Mouse (Mus musculus) natural killer cell, adult 2 months (primary cell): ENCODE results near the gene Nudt19.
"Not testable (repeated sequence)": the region's sequence is repeated elsewhere in the genome, so short reads cannot be mapped to it uniquely, and the experiment has no call there.

Source experiments
- DNase-seq, 2 experiments: peaks; one replicate each; pipeline ENCODE4 v3.0.0; 2022; ENCODE audit warnings: low spot score in 2 of 2

The Nudt19 gene

GRCm38 (mm10) chr7:35556205-35556603, at the start of gene Nudt19:
Nudt19 (minus strand) TSS chr7:35556304.
- DNase-seq, result no peak

DNA sequence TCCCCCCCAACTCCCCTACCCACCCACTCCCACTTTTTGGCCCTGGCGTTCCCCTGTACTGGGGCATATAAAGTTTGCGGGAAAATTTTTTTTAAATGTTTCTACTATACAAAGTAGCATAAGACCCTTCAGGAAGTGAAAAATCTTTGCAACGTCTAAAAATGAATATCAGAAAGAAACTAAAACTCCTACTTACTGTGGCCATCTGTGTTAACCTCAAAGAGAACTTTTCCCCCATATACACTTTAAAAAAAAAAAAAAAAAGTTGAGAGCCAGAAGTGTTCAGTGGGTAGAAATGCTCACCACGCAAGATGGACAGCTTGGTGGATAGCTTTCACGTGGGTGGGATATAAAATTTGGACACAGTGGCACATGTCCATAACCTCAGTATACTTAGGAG, 46.7 kb upstream of the Nudt19 start:
- no peak for DNase-seq

DNA sequence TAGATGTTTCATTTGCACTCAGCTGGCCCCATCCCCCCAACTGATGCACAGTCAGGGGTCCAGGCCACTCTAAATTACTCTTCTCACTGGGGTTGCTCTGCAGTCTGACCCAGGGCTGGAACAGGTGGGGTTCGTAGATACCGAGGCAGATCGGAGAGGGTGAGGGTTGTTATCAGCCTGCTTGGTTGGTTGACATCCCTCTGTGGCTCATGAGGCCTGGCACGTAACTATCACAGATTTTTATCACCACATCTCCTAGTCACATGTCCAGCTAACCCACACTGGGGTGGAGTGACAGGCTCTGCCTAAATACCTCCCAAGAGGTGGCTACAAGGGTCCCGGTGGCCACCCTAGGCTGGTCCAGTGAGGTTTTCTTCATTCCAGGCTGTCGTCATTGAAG, 45.0 kb upstream of the Nudt19 start:
- DNase-seq, result no peak

DNA sequence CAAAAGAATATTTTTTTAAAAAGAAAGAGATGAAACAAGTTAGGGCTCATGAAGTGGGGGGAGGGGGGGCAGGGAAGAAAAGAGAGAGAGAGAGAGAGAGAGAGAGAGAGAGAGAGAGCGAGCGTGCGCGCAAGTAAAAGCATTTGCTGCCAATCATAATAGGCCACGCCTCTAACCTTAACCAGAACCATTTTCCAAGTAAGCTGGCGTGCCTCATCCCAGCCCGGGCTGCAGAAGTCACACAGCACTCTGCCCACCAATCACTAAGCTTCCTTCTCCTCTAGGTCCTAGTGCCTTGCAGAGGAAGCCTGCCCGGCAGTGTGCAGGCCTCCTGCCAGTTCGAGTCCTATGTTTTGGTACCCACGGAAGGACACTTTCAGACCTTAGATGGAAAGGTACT, 43.9 kb upstream of the Nudt19 start:
- DNase-seq, result no peak

GRCm38 (mm10) chr7:35599492-35599891, 43.4 kb upstream of the Nudt19 start:
- DNase-seq, result no peak

DNA sequence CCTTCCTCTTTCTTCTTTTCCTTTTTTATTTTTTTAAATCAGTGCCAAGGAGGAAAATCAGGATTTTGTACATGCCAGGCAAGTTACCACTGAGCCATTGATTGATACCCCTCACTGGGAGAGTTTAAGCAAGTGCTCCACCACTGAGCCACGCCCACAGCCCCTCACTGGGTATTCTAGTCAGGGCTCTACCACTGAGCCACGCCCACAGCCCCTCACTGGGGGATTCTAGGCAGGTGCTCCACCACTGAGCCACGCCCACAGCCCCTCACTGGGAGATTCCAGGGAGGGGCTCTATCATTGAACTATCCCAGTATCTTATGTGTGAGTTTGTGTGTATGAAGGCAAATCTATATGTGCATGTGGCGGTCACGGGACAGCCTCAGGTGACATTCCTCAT, 38.2 kb upstream of the Nudt19 start:
- no peak for DNase-seq

GRCm38 (mm10) chr7:35590731-35591191, 34.7 kb upstream of the Nudt19 start:
- no peak for DNase-seq

- no peak for DNase-seq
These were observed 33.4 kb upstream of the Nudt19 start for GRCm38 (mm10) chr7:35589485-35589884.

- DNase-seq, result no peak
These were observed 32.8 kb upstream of the Nudt19 start for GRCm38 (mm10) chr7:35588680-35589428.

DNA sequence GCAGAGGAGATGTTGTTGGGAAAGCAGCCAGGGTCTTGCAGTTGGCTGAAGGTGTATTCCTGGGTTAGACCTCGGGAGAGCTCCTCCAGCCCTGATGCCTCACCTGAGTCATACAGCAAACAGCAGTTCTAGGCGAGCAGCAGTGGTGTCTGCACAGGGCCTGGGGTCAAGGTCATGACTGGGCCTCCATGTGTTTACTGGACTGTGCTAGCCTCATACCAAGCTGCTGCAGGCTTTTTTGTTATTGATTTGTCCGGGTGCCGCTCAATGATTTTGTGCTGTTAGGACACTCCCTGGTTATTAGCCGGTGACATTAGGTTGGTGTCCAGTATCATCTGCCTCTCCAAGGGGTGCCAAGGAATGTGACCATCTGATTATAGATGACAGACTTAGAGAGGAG, 31.6 kb upstream of the Nudt19 start:
- no peak for DNase-seq

DNA sequence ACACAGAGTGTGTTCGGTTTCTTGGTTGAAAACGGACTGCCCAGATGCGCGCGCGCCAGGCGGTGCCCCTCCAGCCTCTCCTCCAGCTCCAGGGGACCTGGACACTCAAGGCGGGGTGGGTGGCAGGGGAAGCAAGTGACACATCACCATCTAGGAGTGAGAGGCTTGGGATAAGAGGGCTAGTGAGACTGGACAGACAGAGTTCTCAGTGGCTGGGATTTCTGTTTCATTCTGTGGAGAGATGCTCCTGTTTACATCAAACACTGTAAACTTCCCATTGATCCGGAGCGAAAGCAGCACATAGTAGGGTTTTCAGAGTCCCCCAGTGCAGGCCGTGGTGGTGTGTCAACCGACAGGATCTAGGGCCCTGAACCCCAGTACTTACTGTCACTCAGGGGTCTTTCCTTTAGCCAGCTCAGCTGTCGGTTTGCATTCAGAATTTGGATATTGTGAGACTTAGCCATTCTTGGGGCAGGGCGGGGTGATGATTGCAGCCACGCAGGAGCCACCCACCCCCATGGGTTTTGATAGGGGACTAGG, 30.9 kb upstream of the Nudt19 start:
- DNase-seq, result no peak

DNA sequence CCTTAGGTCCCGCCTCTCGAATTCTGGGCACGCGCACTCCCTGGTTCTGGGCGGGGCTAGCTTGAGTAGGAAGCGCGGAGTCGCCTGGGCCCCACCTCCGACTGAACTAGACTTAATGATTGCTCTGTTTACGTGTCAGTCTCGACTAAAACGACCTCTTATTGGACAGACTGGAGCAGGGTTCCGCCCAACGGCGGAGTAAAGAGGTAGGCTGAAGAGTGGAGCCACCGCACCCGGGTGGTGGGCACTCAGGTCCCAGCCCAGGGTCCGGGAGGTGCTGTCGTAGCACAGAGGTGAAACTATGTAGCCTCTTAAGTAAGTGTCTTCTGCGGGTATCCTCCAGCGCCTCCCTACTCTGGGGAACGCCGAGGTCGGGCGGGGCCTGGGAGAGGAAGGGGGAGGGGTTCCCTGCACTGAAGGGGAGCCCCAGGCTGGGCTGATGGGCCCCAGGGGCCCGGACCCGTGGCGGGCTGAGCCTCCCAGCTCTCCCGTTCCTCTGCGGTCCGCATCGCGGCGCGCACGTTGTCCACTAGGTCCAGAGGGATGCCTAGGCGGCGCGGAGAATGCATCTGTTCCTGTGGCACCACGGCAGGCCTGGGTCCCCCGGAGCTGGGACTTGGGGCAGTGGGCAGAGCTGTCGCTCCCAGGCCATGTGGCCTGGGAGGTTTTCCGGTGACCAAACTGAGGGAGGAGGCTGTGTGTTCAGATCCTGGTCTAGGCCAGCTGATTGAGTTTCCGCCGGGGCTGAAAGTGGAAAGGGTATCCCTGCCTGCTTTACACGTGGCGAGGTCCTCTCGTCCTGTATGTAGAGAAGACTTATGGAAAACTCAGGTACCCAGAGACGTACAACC, 30.2 kb upstream of the Nudt19 start, which contains the start of gene Ankrd27:
Ankrd27 (plus strand) TSS at position 190 of the 851 bp plus-strand sequence.
- peak; percentile 89 to 91 for DNase-seq

- peak in 1 of 2 experiments; percentile 16 for DNase-seq
These were observed 29.3 kb upstream of the Nudt19 start, which contains the start of gene Rgs9bp for GRCm38 (mm10) chr7:35585191-35586054. Rgs9bp (minus strand) TSS chr7:35585582.

DNA sequence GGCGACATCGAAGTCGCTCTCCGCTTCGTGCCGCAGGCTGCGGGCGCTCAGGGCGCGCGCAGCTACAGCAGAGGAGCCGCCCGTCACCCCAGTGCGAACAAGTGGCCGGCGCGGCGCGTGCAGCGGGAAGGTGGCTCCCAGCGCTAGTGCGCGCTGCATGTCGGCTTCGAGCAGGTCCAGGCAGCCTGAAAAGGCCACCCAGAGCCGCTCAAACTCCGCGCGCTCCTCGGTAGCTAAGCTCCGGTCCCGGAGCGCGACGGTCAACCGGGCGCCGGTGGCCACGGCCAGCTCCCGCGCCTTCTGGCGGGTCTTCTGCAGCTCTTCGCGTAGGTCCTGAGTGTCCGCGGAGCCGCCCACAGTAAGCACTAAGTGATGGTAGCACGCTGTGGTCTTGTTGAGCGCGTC, 28.7 kb upstream of the Nudt19 start:
- DNase-seq, result peak; percentile 7 to 19

DNA sequence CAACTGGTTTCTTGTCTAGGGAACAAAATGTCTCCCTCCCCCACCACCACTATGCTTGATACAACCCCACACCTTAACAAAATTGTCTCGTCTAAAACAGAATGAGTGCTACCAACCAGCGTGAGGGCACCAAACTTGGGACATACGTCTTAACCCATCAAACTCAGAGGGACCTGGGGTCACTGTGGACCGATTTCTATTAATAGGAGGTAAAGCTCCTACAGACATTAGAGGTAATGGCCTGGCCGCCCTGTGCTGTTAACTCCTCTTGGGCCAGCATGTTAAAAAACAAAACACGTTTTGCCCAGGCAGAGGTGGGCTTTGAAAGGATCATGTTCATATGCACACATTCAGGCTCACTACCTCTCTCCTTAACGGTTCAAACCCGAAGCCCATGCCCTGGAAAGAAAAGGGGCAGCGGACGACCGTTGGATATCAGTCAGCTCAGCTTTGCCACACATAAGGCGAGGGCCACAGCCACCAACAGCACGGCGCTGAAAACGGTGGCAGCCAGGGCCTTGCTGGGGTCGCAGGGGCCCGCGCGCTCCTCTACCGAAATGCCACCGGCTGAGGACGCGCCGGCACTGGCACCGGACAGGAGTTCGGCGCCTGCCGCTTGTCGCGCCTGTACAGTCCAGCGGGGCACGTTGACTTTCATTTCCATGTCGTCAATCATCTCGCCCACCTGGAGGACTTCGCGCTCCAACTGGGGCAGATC, 28.1 kb upstream of the Nudt19 start:
- DNase-seq, result no peak

- DNase-seq, result no peak
These were observed 27.4 kb upstream of the Nudt19 start for GRCm38 (mm10) chr7:35583476-35584025.

- DNase-seq, result no peak
These were observed 26.6 kb upstream of the Nudt19 start for GRCm38 (mm10) chr7:35582719-35583118.

- DNase-seq, result peak; percentile 27 to 60
These were observed 23.7 kb upstream of the Nudt19 start for GRCm38 (mm10) chr7:35579849-35580248.

GRCm38 (mm10) chr7:35570883-35571282, 14.8 kb upstream of the Nudt19 start:
- not testable (repeated sequence) for DNase-seq

DNA sequence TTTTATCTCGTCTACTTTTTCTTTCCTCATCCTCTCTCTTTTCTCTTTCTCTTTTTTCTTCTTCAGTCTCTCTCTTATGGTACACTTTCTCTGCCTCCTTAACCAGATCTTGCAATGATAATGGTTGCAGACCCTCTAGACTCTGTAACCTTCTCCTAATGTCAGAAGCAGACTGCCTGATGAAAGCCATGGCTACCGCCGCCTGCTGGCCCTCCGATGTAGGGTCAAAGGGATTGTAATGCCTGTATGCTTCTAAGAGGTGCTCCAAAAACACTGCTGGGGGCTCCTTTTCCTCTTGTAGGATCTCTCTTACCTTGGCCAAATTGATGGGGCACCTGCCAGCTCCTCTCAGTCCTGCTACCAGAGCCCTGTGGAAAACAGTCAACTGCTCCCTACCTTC, 13.6 kb upstream of the Nudt19 start:
- not testable (repeated sequence) for DNase-seq
